Mouse (Mus musculus) liver, embryonic 16.5 days (tissue): ENCODE measurements around the gene Rorb. TPM values are rescaled to one million over a fixed set of nuclear protein-coding genes. Genes with fewer than 3 reads are reported as not detected.

Source experiments
- ATAC-seq: fragments of 200-750 bp; cut with Nextera tagmentation; 2 replicates; pipeline ENCODE4 v1.8.0; 2017; ENCODE audit warnings: low read depth, mild to moderate bottlenecking, moderate number of reproducible peaks, moderate library complexity
- H3K27ac ChIP-seq: fragments of 300-500 bp; sonication (generic); 2 replicates; pipeline ENCODE4 v1.5.1; 2014; ENCODE audit warnings: mild to moderate bottlenecking, low read length
- H3K27me3 ChIP-seq: fragments of 300-500 bp; sonication (generic); 2 replicates; pipeline ENCODE4 v1.6.1; 2014; ENCODE audit warnings: low read depth, low read length, mixed read lengths; ENCODE audit not compliant: control insufficient read depth, insufficient read depth
- H3K36me3 ChIP-seq: fragments of 300-500 bp; sonication (generic); 2 replicates; pipeline ENCODE4 v1.6.1; 2014; ENCODE audit warnings: mild to moderate bottlenecking; ENCODE audit not compliant: control insufficient read depth, insufficient read depth
- H3K4me1 ChIP-seq: fragments of 300-500 bp; sonication (generic); 2 replicates; pipeline ENCODE4 v1.6.1; 2014; ENCODE audit warnings: low read depth, low read length, mixed read lengths; ENCODE audit not compliant: control insufficient read depth
- H3K4me2 ChIP-seq: fragments of 300-500 bp; sonication (generic); 2 replicates; pipeline ENCODE4 v1.6.1; 2014; ENCODE audit warnings: low read depth, low read length, mixed read lengths
- H3K4me3 ChIP-seq: fragments of 300-500 bp; sonication (generic); 2 replicates; pipeline ENCODE4 v1.5.1; 2014; ENCODE audit warnings: low read depth, mild to moderate bottlenecking, low read length
- H3K9ac ChIP-seq: fragments of 300-500 bp; sonication (generic); 2 replicates; pipeline ENCODE4 v1.6.1; 2014; ENCODE audit warnings: low read depth, low read length
- H3K9me3 ChIP-seq: fragments of 300-500 bp; sonication (generic); replicated peaks from 2 replicates; pipeline ENCODE4 v1.6.1; 2016; ENCODE audit warnings: low read length; ENCODE audit not compliant: control insufficient read depth
- WGBS: fragments of 180-500 bp; shearing (Covaris S2); extraction: QIAGEN DNeasy Blood & Tissue Kit; methylation state at CpG from one replicate; pipeline ENCODE4 v1.1.7; 2014; ENCODE audit not compliant: insufficient replicate concordance; 5-methylcytosine and 5-hydroxymethylcytosine counted together
- polyA plus RNA-seq: library from polyadenylated mRNA; unstranded; fragments of >200 nt; fragmentation: Nextera tagmentation; extraction: Ambion mirVana; gene quantifications from 2 replicates; pipeline ENCODE4 v1.2.1, GENCODE M21; 2015

Gene Rorb
- polyA plus RNA-seq, 1 experiment from 2014 or later: 0.02 TPM

DNA sequence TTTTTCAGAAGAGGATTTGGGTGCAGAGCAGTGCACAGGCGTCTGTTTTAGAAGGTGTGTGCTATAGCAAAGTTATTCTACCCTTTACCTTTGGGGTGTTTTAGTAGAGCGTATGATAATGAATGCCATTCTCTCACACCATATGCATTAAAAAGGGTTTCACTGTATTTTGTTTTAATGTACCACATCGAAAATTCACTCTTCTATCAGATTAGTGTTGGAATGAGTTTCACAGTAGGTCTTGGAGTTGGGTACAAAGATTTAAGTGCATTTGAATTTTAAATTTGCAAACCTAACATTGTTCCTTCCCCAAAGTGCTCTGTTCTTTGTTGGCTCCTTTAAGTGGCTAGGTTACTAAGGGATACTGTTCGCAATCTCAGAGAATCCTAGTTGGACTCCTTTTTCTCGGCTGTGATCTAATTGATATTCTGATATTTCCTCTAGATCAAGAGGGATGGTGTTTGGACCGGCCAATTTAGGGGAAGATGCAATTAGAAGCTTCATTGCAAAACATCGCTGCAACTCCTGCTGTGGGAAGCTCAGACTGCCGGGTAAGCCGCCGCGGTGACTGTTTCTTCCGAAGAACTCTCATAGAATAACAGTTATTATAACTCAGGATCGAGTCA is 222.4 kb downstream of the Rorb start:
- Histone ChIP-seq H3K4me3 (no peak overlapping the region), H3K9me3 (no peaks in the 10 kb centered on the region), H3K4me2 (no peak overlapping the region), H3K27ac (no peak overlapping the region), H3K36me3 (no peaks in the 10 kb centered on the region), H3K4me1 (no peaks in the 10 kb centered on the region), H3K27me3 (no peaks in the 10 kb centered on the region), H3K9ac (no peak overlapping the region)
- ATAC-seq: no peak
- 30% methylated on average over 13 of the region's 13 CpGs for WGBS

DNA sequence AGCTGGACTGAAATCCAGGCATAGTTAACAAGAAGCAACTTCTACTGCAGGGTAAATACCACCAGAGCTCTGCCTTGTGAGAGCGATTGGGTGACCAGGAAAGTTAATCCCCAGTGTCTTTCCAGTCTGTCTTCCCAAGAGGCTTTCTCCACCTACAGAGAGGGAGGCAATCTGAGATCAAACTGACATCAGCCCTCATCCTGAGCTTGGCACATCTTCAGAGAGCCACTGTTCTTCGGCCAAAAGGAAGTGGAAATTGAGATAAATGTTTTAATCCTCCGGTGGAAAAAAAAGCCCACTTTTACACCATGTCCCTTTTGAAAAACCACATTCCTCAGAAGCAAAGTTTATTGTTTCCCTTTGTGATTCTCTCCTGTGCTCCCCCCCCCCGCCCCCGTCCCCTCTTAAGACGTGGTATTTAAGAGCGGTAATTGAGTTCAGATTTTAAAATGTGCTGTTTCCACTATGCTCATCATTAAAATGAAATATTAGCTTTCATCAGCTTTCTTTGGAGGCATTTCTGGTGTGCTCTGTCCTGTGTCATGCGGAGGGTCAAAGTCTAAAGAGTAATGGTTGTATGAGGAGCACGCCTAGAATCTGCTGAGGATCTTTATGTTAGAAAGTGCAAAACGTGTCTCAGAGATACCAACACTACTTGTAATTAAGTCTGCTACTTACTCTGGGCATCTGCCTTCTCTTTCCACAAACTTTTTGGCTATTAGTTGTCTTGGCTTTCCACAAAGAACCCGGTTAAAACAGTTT is 223.2 kb downstream of the Rorb start:
- H3K4me2 ChIP-seq: no peak overlapping the region
- no peak overlapping the region for H3K9ac ChIP-seq
- ATAC-seq: no peak
- no peaks in the 10 kb centered on the region for H3K27me3 ChIP-seq
- no peak overlapping the region for H3K4me3 ChIP-seq
- WGBS: 52% methylated on average over 11 of the region's 11 CpGs
- no peaks in the 10 kb centered on the region for H3K36me3 ChIP-seq
- H3K4me1 ChIP-seq: no peaks in the 10 kb centered on the region
- H3K27ac ChIP-seq: no peak overlapping the region
- H3K9me3 ChIP-seq: no peaks in the 10 kb centered on the region

DNA sequence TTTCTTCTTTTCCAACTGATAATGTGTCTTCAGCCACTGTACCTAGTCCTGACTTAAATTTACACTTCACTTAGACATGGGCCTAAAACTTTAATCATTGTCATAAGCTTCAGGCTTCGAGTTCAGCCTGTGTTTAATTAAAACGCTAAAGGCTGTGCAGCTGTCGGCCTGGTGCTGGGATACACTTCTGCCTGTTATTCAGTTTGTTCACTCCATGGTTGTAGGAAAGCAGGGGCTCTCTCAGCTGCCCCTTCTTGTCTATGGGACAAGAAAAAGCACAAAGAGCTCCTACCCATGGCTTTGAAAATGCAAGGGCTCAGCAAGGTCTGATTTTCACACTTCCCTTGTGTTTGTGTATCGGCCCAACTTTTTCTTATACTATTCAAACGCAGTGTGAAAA is 229.8 kb downstream of the Rorb start:
- ATAC-seq: no peak
- Histone ChIP-seq H3K4me3 (no peak overlapping the region), H3K4me1 (no peaks in the 10 kb centered on the region), H3K36me3 (no peaks in the 10 kb centered on the region), H3K27me3 (no peaks in the 10 kb centered on the region), H3K9me3 (no peaks in the 10 kb centered on the region), H3K27ac (no peak overlapping the region), H3K9ac (no peak overlapping the region), H3K4me2 (no peak overlapping the region)
- 64% methylated on average over 5 of the region's 5 CpGs for WGBS
